Mouse (Mus musculus) yolk sac, embryonic 10.5 days (tissue): Measurements from ENCODE around the gene Wap.

Source experiments
- DNase-seq: peaks from one replicate; pipeline ENCODE4 v3.0.0-alpha.2; 2017; ENCODE audit warnings: low spot score

The Wap gene

DNA sequence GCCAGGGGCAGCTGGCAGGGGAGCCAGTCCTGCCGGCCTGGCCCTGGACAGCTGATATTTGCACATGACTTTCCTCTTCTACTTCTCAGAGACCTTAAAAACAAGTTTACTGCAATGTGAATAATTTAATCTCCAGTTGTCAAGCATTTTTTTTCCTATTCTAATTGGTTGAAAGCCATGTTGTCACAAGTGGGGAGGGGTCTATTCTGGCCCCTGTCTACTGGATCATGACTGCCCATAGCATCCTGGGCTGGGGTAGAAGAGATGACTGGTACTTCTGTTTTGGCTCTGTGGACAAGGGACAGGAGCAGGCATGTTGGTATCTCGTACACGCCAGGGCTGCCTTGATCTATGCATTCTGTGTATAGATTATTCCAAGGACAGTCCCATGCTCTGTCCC lies 41.8 kb downstream of the Wap start:
- no peak for DNase-seq

- no peak for DNase-seq
These were observed 42.2 kb downstream of the Wap start for GRCm38 (mm10) chr11:6596205-6596604.

DNA sequence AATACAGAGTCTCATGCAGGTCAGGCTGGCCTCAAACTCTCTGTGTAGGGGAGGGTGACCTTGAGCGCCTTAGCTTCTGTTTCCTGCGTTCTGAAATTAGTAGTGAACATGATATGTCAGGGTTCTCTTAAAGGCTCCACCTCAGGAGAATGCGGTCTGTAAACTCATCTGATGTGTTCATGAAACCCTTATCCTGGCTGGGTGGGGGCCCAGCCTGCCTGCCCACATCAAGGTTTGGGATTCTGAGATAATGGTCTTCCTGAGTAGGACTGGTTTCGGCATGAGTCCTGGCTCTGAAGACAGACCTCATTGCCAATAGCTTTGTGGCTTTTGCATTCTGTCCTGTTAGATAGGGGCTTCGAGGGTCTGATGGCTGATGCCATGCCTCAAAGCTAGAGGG lies 43.1 kb downstream of the Wap start:
- DNase-seq: no peak

DNA sequence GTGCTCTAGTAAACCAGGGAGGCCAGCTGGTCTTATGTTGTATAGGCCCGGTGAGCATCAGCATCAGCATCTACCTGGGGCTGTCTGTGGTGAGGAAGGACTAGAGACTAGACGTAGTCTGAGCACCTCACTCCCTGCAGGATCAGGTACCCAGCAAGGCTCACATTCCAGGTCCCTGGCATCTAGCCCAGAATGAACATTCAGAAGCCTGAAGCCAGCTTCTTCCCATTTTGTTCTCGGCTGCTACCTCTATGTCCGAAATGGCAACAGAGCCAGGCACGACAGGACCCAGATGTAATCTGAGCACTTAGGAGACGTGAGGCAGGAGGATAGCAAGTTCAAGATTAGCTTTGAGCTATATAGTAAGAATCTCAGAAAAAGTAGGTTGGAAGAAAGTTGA lies 43.6 kb downstream of the Wap start:
- DNase-seq: no peak

GRCm38 (mm10) chr11:6593406-6593805 lies 45.0 kb downstream of the Wap start:
- no peak for DNase-seq

DNA sequence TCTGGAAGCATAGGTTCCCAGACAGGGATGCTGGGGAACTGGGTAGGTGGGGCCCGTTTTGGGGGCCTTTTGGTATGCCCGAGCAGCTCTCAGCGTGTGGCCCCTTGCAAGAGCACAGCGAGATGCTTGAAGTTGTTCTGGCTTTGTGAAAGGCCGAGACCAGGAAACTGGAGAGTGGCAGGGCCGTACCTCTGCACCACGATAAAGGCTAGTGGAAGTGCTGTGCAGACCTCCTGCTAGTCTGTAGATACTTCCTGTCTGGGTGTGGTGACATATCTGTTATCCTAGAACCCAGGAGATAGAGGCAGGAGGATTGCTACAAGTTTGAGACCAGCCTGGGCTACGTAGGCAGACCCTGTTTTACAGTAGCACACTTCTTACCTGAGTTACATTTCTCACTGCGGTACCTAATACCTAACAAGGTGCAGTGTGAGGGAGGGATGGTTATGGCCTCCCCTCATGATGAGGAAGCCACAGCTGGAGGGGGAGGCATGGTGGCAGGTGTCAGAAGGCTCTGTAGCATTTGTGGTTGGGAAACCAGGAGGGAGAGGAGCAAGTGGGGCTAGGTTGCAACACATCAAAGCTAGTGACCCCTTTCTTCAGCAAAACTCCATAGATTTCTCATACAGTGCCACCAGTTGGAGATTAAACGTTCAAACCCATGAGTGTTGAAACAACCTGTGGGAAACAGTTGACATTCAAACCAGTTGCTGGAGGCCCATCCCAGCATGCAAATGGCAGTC lies 47.3 kb downstream of the Wap start:
- no peak for DNase-seq

DNA sequence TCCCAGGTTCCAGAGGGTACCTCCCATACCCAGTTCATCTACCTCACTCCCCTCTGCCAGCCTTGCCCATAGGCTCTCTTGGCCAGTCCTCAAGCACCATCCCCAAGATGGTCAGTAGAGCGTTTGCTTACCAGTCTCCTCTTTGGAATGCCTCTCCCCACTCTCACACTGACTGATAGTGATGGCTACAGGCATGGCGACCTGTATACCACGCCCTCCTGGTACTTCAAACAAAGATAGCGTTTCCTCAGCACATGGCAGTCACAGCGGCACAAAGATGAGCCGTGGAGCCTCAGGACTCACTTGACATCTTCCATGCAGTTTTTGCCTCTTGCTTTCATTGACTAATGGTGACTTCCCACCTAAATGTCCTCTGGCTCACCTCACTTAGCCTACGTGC lies 48.6 kb downstream of the Wap start:
- no peak for DNase-seq

GRCm38 (mm10) chr11:6588295-6588694 lies 50.1 kb downstream of the Wap start:
- DNase-seq: no peak

DNA sequence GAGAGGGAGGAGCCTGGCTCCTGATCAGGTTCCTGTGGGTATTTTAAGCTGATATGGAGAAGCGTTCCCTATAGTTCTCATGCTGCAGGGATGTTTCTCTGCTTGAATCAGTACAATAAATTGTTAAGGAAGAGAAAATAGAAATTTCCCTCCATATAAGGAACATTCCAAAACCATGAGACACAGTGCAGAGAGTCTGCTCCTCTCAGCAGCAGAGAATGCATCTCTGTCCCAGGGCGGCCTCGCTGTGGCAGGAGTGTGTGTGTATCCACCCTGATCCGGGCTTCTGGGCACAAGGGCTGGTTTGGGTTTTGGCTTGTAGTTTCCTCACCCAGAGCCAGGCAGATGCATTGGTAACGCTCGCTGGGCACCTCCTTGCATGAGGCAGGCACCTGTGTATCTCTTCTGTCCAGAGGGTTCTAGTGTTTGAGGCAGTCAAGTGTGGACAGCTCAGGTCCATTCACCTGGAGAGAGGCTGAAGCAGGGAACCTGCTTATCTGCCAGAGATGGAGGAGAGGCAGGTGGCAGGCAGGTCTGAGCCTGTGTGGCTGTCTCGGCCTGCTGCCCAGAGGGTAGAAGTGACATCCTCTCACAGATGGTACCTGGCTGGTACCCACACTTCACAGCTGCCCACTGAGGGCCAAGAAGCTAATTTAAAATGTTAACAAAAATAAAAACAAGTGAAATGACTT lies 51.0 kb downstream of the Wap start:
- no peak for DNase-seq

GRCm38 (mm10) chr11:6586660-6587059 lies 51.8 kb downstream of the Wap start:
- no peak for DNase-seq

DNA sequence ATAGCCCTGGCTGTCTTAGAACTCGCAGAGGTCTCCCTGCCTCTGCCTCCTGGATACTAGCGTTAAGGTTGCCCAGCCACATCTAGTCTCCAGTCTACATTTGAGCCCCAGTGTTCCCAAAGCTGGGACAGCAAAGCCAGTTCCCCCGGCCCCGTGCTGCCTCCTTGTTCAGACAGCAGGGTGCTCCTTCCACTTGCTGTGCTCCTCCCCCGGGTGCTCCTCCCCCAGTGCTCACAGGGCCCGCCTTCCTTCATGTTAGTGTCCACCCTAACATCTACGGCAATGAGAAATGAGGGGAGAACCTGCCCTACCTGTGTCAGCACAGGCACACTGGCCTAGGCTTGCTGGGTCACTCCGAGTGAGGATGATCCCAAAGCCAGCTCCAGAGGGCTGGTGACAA lies 52.7 kb downstream of the Wap start:
- DNase-seq: no peak
